Mouse (Mus musculus) intestine, embryonic 16.5 days (tissue): ENCODE measurements at regions not wholly inside any gene's neighbourhood (a gene's known extent, or its start where the extent isn't known, plus 50 kb on each side); places are given as distances from the start of the nearest gene placed in this dataset.
A peak's percentile ranks its signal among the peaks of the same experiment; 100 is the strongest.

Source experiments
- ATAC-seq: fragments of 200-750 bp; cut with Nextera tagmentation; 2 replicates; pipeline ENCODE4 v1.8.0; 2017; ENCODE audit warnings: moderate TSS enrichment, moderate library complexity
- H3K27ac ChIP-seq: fragments of 300-500 bp; sonication (generic); 2 replicates; pipeline ENCODE4 v1.5.1; 2014; ENCODE audit warnings: mild to moderate bottlenecking, low read length
- H3K27me3 ChIP-seq: fragments of 300-500 bp; sonication (generic); replicated peaks from 2 replicates; pipeline ENCODE4 v1.6.1; 2014; ENCODE audit warnings: low read length, control low read depth, mixed read lengths; ENCODE audit not compliant: control insufficient read depth, insufficient read depth
- H3K36me3 ChIP-seq: fragments of 300-500 bp; sonication (generic); 2 replicates; pipeline ENCODE4 v1.6.1; 2014; ENCODE audit warnings: low read length, control low read depth; ENCODE audit not compliant: control insufficient read depth, insufficient read depth
- H3K4me1 ChIP-seq: fragments of 300-500 bp; sonication (generic); 2 replicates; pipeline ENCODE4 v1.6.1; 2014; ENCODE audit warnings: low read length, control low read depth, mixed read lengths; ENCODE audit not compliant: control insufficient read depth, insufficient read depth
- H3K4me2 ChIP-seq: fragments of 300-500 bp; sonication (generic); 2 replicates; pipeline ENCODE4 v1.6.1; 2014; ENCODE audit warnings: low read depth, low read length, control low read depth
- H3K4me3 ChIP-seq: fragments of 300-500 bp; sonication (generic); 2 replicates; pipeline ENCODE4 v1.5.1; 2014; ENCODE audit warnings: mild to moderate bottlenecking, low read length
- H3K9ac ChIP-seq: fragments of 300-500 bp; sonication (generic); 2 replicates; pipeline ENCODE4 v1.6.1; 2014; ENCODE audit warnings: low read depth, low read length
- H3K9me3 ChIP-seq: fragments of 300-500 bp; sonication (generic); 2 replicates; pipeline ENCODE4 v1.6.1; 2016; ENCODE audit warnings: low read length, control low read depth; ENCODE audit not compliant: control insufficient read depth
- WGBS: fragments of 180-500 bp; shearing (Covaris S2); extraction: QIAGEN DNeasy Blood & Tissue Kit; methylation state at CpG from one replicate; pipeline ENCODE4 v1.1.7; 2014; 5-methylcytosine and 5-hydroxymethylcytosine counted together

GRCm38 (mm10) chr4:81744629-81745509 lies 302.3 kb upstream of the Mpdz start:
- ATAC-seq: peak; percentile 70
- no peak overlapping the region for H3K9ac ChIP-seq
- H3K27me3 ChIP-seq: no peaks in the 10 kb centered on the region
- WGBS: 16% methylated on average over 18 of the region's 18 CpGs
- H3K36me3 ChIP-seq: no peaks in the 10 kb centered on the region
- peaks cover 15% of the 10 kb centered on the region for H3K4me1 ChIP-seq
- H3K4me2 ChIP-seq: no peak overlapping the region
- H3K9me3 ChIP-seq: no peaks in the 10 kb centered on the region
- no peak overlapping the region for H3K4me3 ChIP-seq
- H3K27ac ChIP-seq: peak overlapping the region; percentile 38; the same call in 1 of the 2 replicates

DNA sequence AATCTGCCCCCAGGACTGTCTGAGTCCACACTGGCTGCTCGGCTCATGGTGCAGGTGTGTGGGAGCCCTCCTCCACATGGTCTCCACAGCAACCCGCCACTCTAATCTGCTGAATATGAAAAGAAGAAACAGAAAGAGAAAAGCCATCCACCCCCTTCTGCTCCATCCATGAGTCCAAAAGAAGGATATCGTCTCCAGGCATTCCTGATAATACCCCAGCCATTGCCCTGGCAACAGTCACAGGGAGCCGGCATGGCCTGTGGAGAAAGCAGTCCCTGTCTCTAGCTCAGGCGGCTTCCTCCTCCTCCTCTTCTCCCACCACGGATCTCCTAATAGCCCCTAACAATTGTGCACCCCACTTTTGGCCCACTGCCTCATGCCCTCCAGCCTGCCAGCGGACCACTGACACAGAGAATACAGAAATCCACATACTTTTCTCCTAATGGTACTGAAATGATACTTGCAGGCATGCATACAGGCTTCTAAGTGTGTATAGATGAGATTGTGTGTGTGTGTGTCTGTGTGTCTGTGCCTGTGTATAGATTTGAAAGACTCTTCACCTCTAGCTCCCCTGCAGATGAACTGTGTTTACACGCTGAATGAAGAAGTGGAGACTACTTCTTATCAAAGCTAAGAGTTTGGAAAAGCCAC lies 301.5 kb upstream of the Mpdz start:
- 0 out of 2 replicates have a peak, but pooled peaks have one; percentile 36 for ATAC-seq
- H3K9ac ChIP-seq: no peak overlapping the region; the same call in 1 of the 2 replicates
- no peaks in the 10 kb centered on the region for H3K36me3 ChIP-seq
- 35% methylated on average over 8 of the region's 8 CpGs for WGBS
- H3K4me1 ChIP-seq: peaks cover 15% of the 10 kb centered on the region
- no peaks in the 10 kb centered on the region for H3K9me3 ChIP-seq
- no peak overlapping the region for H3K4me3 ChIP-seq
- peak overlapping the region; percentile 38 for H3K27ac ChIP-seq
- H3K4me2 ChIP-seq: no peak overlapping the region
- H3K27me3 ChIP-seq: no peaks in the 10 kb centered on the region

DNA sequence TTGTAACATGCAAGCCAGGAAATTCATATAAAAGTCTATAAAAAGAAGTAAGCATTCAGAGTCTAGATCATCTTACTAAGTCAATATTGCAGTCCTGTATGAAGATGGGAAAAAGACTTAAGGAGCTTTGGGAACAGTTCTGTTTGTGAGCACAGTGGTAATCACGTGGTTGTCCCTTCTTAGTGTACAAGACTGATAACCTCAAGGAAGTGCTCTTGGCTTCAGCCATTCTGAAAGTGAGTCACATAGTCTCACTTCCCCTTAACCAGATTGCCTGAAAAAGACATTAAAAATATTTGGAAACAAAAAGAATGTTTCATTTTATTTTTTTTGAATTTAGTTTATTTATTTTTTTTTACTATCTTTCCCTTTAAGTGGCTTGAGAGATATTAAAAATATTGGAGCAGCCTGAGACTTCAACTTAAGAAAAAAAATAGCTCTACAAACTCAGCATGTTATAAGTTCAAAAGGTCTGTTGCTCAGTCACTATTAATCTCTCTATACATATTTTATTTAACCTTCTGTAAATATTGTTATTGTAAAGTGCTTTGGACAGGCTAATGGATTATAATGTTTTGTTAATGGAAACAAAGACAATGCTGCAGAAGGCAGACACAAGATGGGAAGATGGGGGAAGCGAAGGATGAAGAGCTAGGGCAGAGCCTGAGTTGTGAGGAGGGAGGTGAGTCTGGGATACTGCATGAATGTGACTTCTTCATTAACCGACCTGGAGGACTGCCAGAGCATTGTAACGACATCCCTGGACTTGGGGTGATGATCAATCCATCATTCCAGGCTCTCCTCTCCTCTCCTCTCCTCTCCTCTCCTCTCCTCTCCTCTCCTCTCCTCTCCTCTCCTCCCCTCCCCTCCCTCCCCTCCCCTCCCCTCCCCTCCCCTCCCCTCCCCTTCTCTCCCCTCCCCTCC lies 300.2 kb upstream of the Mpdz start:
- H3K36me3 ChIP-seq: no peaks in the 10 kb centered on the region
- H3K27me3 ChIP-seq: no peaks in the 10 kb centered on the region
- no peak overlapping the region for H3K27ac ChIP-seq
- WGBS: 37% methylated on average over 4 of the region's 4 CpGs
- peaks cover 15% of the 10 kb centered on the region for H3K4me1 ChIP-seq
- H3K9ac ChIP-seq: no peak overlapping the region
- H3K4me2 ChIP-seq: no peak overlapping the region
- ATAC-seq: peak; percentile 46
- H3K9me3 ChIP-seq: no peaks in the 10 kb centered on the region
- H3K4me3 ChIP-seq: no peak overlapping the region

GRCm38 (mm10) chr4:81734391-81734790 lies 291.8 kb upstream of the Mpdz start:
- no peaks in the 10 kb centered on the region for H3K4me1 ChIP-seq
- WGBS: 95% methylated on average over 2 of the region's 2 CpGs
- H3K9me3 ChIP-seq: no peaks in the 10 kb centered on the region
- H3K27ac ChIP-seq: no peak overlapping the region
- H3K9ac ChIP-seq: no peak overlapping the region
- H3K4me2 ChIP-seq: no peak overlapping the region
- no peaks in the 10 kb centered on the region; the same call in 1 of the 2 replicates for H3K36me3 ChIP-seq
- H3K27me3 ChIP-seq: no peaks in the 10 kb centered on the region
- no peak overlapping the region for H3K4me3 ChIP-seq
- ATAC-seq: no peak

DNA sequence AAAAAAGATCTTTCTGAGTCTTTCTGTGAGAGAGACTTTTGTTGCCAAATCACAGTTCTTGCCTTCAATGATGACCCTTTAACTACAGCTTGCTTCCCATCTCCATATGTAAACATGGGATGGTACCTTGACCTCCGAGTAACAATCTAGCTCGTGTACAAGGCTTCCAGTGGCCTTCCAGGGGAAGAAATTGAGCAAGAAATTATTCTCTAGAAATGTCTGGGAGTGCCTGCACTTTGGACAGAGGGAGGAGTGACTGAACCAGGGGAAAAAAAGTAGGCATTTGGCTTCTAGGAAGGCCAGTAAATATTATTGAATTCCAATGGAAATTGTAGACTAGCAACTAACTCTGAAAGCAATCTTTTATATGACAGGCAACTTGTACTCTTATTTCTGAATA lies 287.8 kb upstream of the Mpdz start:
- 50% methylated on average over 2 of the region's 2 CpGs for WGBS

DNA sequence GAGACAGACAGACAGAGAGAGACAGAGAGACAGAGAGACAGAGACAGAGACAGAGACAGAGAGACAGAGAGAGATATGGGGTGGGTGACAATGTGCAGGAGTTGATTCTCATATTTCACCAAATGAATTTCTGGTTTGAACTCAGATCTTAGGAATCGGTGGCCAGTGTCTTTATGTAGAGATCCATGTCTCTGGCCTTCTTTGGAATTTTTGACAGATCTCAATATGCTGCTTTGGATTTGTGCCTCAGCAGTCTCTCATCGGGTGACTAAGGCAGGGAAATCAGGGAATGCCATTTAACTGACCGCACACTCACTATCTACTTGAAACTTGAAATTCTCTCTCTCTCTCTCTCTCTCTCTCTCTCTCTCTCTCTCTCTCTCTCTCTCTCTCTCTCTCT lies 286.3 kb upstream of the Mpdz start:
- Histone ChIP-seq H3K4me1 (no peaks in the 10 kb centered on the region), H3K9me3 (no peaks in the 10 kb centered on the region), H3K9ac (no peak overlapping the region), H3K4me3 (no peak overlapping the region), H3K27me3 (no peaks in the 10 kb centered on the region), H3K27ac (no peak overlapping the region), H3K4me2 (no peak overlapping the region), H3K36me3 (no peaks in the 10 kb centered on the region)
- ATAC-seq: no peak
- WGBS: 78% methylated on average over 3 of the region's 3 CpGs

More for the DNA sequence above, 287.8 kb upstream of the Mpdz start:
- H3K27ac ChIP-seq: no peak overlapping the region
- no peak overlapping the region for H3K4me2 ChIP-seq
- no peak overlapping the region for H3K4me3 ChIP-seq
- no peaks in the 10 kb centered on the region for H3K4me1 ChIP-seq
- no peaks in the 10 kb centered on the region for H3K27me3 ChIP-seq
- no peaks in the 10 kb centered on the region; the same call in 1 of the 2 replicates for H3K36me3 ChIP-seq
- peak; percentile 90 for ATAC-seq
- no peaks in the 10 kb centered on the region for H3K9me3 ChIP-seq
- no peak overlapping the region for H3K9ac ChIP-seq

GRCm38 (mm10) chr4:81727735-81728581 lies 285.3 kb upstream of the Mpdz start:
- H3K27me3 ChIP-seq: no peaks in the 10 kb centered on the region
- H3K9ac ChIP-seq: no peak overlapping the region
- 0 out of 2 replicates have a peak, but pooled peaks have one; percentile 58 for ATAC-seq
- no peaks in the 10 kb centered on the region for H3K9me3 ChIP-seq
- H3K4me2 ChIP-seq: no peak overlapping the region
- no peak overlapping the region for H3K4me3 ChIP-seq
- H3K36me3 ChIP-seq: no peaks in the 10 kb centered on the region
- H3K4me1 ChIP-seq: no peaks in the 10 kb centered on the region
- H3K27ac ChIP-seq: peak overlapping the region; percentile 10
- 58% methylated on average over 12 of the region's 12 CpGs for WGBS

- no peak for ATAC-seq
- H3K27ac ChIP-seq: peak overlapping the region; percentile 10; the same call in 1 of the 2 replicates
- 71% methylated on average over 16 of the region's 16 CpGs for WGBS
Measured at GRCm38 (mm10) chr4:81726761-81727723, 284.4 kb upstream of the Mpdz start.

More at GRCm38 (mm10) chr4:81726761-81727723, 284.4 kb upstream of the Mpdz start:
- Histone ChIP-seq H3K9ac (no peak overlapping the region), H3K36me3 (no peaks in the 10 kb centered on the region), H3K4me3 (no peak overlapping the region), H3K4me1 (no peaks in the 10 kb centered on the region), H3K9me3 (no peaks in the 10 kb centered on the region), H3K4me2 (no peak overlapping the region), H3K27me3 (no peaks in the 10 kb centered on the region)
